Mouse (Mus musculus) cerebellum, adult 18-20 months (tissue): Measurements from ENCODE around the gene Slc35c1.
A peak's percentile ranks its signal among the peaks of the same experiment; 100 is the strongest.

ENCODE experiments used
- DNase-seq, 2 experiments: peaks; one replicate each; pipeline ENCODE4 v3.0.0; 2021

Gene Slc35c1

DNA sequence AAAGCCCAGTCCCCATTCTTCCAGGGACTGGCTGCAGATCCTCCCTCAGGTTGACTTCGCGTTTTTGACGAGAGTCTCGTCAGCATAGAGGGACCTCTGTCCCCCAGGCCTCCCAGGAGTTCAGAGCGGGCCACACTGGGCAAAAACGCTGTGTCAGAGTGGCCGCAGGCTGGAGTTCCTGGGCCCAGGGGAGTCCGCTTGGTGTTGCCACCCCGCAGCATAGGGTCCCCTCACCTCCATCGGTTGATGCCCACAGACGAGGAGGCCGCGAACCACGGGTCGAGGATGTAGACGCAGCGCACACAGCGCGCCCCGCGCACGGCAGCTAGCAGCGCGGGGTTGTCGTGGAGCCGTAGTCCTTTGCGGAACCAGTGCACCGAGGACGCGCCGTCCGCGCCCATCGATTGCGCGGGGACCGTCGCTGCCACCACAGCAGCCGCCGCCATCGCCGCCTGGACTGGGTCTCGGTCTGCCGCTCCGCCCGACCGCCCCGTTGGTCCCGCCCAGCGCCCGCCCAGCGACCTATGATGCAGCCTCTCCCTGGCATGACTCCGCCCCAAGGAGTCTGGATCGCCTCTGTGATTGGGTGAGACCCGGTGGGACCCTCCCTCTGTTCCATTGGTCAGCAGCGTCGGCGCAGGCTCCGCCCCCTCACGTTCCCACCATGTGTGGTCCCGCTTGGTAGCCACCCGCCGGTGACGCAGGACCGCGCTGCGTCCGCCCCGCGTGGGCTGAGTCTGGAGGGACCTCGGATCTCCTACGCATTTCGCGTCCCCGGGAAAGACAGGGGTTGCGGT is 26.6 kb downstream of the Slc35c1 start, which contains the start of gene Cry2:
TSS of gene Cry2 (minus strand) at position 466 of the 797 bp plus-strand sequence.
- DNase-seq: peak; percentile 99

DNA sequence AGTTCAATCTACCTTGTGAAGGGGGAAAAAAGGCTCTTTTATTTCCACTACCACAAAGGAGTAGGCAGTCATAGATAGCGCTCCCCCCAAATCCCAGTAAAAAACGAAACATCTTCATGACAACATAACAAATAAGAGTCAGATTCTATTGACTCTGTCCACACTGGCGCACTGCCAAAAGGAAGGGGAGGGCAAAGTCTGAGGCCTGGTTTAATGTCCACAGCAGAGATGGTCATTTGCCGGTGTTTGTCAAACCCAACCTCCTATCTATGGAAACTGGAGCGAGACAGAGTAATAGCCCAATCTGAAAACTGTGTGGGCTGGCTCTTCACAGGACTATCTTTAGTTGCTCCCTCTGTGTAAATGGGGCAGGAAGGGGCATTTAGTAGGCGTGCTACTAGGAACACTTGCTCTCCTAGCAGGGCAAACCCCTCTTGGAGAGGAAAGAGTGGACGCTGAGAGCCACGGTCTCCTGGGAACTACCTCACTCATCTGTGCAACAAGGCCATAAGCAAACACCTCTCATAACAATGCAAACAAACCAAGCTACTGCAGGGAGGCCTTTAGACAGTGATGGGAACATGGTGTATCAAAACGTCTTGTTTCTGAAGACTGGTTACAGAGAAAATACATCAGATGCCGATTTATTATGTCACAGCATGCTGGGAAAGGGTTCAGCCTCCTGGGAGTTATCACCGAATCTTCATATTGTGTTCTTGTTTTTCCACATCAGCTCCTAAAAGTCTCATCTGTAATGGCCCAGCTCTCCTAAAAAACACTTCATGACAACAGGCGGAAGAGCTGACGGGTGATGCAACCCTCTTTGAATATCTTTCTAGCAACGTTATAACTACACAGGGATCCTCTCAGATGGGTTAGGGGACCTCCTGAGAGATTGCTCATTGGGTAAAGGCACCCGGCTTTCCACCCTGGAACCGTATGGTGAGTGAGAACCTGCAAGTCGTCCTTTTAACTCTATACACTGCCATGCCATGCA is 27.7 kb downstream of the Slc35c1 start:
- peak; percentile 68 to 72 for DNase-seq

DNA sequence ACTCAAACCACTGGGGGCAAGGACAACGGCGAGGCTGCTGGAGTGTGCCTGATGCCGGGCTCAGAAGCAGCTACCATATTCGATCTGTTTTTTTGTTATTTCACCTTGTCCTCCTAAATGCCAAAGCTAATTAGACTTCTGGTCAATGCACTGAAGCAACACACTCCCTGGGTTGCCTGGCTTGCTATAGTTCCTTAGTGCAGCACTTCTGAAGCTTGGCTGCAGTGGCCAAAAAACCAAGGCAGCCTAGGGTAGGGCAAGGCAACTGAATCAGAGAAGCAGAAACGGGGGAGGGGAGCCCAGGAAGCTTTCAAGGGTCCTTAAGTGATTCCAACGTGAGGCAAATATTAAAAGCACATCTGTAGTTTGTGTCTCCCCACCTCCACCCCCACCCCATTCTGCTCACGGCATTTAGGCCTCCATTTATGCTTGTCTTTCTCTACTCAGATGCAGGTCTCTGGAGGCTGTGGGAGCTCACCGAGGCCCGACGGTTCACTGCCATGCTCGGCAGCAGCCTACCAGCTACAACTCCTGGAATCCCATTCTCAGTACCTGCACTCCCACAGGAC is 28.6 kb downstream of the Slc35c1 start:
- peak in 1 of 2 experiments; percentile 44 for DNase-seq

DNA sequence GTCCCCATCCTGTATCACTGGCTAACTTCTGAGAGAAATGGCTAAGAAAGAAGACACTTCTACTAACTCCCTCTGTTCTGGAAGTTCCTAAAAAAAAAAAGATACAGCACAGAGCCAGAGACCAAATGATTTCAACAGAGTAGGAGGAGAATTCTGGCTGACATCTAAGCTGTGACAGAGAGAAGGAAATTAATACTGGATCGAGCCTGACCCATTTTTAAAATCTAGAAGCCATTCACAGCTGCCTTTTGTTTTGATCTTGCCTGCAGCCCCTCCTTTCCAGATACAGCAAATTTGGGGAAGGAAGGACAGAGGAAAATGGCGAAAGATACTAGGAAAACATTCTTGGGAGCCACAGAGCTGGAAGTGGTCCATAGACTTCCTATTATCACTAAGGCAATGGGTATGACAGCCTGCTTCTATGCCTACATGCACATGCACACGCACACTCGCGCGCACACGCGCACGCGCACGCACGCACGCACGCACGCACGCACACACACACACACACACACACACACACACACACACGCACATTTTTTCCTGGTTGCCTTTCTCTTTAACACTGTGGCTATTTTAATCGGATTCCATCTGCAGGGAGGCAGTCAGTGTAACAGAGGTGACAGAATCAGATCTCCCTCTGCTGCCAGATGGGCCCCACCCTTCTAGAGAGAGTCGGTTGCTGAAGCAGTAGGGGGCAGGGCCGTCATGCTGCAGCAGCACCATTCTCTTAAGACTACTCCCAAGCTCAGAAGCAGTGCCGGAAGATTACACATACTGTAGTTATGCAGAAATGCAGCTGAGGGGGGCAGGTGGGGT is 29.4 kb downstream of the Slc35c1 start:
- DNase-seq: peak; percentile 70 to 73

DNA sequence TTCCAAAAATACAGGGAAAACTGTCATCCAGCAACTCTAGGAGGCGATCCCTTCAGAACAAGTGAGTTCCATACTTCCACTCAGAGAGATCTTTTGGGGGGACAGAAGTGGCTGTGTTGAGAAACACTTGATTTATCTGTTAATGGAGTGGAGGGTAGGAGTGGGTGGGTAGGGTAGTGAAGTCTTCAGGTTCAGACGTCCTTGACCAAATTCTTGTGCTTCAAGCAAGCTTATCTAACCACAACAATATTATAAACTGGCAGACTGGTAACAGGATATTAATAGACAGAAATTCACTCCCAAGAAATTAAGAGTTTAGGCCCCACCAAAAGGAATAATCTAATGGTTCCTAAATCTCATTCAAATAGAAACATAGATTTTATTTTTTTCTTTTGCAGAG is 30.2 kb downstream of the Slc35c1 start:
- no peak for DNase-seq

DNA sequence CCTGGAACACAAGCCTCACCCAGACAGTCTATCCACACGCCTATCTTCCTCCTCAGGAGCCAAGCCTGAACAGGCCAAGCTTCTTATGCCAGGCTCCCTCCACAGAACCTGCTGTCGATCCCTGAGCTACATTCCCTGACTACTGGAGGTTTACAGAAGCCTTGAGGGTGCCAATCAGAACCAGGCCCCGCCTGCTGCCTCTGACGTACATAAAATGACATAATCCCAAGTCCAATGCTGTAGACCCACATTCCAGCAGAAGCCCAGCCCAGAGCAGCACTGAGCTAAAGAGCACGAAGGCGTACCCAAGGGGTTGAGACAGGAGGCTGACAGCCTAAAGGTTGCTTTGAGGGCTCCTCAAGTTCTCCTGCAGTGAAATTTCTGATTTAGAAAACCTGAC is 32.5 kb downstream of the Slc35c1 start:
- DNase-seq: peak; percentile 90 to 95

DNA sequence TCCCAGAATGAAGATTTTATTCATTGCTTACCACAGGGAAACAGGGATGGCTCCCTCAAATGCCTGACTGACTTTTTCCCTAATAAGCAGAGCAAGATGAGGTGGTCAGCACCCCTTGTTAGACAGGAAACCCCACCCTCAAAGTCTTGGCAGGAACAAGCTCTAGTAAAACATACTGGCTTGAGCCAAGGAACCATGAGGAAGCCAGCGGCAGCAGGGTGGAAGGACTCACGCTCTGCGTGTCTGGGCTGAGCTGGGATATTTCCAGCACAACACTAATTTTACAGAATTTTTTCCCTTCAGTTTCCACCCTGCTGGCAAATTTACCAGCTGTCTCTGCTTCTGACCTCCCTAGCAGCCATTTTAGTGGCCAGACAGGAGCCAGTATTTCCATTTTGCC is 33.9 kb downstream of the Slc35c1 start:
- DNase-seq: peak in 1 of 2 experiments; percentile 32

DNA sequence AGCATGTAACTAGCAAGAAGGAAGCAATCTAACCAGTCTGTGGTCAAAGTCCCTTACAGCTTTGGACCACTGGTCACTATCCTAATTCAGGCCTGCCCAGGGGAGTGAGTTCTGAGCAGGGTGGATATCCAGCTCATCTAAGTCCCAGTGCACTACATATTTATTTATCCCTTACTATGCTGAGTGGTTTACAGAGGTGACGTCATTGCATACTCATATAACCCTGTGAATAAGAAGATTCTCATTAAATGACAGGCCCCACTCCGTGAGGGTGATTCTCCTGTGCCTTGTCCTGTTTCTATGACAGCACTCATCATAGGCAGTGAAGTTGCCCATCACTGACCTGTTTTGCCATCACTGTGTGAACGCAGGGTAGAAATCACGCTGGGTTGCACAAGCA is 35.0 kb downstream of the Slc35c1 start:
- DNase-seq: no peak

DNA sequence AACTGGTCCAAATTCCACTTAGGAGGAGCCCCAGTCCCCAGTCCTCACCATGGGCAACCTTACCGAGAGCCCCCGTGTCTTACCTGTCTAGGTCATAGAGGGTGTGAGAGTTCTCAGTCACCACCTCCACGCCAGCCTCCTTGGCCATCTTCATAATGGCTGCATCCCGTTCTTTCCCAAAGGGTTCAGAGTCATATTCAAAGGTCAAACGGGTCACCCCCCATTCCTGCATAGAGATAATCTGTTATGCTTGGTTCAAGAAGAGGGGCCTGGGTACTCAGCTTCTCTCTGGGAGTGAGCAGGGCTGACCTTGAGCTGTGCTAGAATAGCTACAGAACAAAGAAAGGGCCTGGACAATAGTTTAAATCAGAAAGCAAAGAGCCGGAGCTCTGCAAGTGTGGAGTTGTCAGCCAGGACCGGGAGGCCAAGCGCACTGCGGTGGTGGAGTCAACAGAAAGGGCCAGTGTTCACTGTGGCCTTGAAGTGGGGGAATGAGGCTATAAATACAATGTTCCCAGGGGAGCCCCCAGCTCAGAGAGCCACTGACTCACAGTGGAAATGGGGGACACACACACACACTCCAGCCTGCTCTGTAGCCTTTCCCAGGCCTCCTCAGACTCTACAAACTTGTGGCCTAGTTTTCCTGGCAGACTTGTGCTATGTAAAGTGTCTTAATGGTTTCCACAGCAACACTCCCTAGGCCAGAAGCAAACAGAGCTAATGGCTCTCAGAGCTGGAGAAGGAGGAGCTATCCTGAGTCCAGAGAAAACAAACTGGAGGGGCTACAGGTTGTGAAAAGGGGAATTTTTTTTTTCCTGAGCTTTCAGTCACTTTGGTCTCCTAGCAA is 35.7 kb downstream of the Slc35c1 start:
- peak in 1 of 2 experiments; percentile 32 for DNase-seq

DNA sequence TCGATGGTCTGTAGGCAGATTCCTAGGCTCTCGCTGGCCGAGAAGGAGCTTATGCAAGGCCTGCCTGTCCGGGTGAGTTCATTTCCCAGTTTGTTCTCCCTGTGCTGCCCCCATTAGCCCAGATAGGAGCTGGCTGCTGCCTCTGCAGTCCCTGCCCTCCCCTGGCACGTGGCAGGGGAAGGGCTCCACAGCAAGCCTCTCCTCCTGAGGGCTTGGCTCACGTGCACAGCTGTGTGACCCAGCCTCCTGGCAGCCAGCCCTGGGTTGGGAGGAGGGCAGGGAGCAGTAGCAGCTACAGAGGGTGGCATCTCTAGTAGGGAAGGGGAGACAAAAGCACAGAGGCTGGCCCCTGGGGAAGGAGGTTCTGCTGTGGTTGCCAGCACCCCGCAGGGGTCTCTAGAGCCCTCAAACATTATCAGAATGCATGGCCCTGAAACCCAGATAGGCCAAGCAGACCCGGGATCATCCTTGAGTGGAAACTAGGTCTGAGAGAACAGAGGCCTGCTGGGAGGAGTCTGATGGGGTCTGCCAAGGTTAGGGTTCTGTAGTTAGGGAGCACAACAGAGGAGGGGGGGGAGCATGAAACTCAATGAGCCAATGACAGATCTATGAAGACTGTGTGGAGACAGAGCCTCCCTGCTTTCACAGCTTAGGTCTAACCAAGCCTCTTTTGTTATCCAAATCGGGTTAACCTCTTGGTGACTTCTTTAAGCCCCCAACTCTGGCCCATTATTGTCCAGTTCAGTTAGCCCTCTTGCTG is 36.5 kb downstream of the Slc35c1 start:
- DNase-seq: peak; percentile 80 to 86

DNA sequence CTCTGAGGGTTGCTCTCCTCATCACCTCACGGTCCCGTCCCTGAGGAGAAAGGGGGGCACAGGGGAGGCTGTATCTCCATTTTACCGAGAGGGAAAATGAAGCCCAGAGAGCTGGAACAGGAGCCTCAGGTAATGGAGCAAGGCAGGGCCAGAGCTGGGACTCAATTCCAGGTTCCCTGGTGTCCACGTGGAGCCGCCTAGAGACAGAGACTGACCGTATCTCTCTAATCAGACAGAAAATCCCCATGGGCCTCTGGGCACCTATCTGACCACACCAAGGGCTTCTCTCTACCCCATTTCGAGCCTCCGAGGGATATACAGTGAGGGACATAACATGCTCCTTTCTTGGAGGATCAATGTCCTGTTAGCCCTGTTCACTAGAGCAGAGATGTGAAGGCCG is 37.2 kb downstream of the Slc35c1 start:
- peak in 1 of 2 experiments; percentile 49 for DNase-seq

DNA sequence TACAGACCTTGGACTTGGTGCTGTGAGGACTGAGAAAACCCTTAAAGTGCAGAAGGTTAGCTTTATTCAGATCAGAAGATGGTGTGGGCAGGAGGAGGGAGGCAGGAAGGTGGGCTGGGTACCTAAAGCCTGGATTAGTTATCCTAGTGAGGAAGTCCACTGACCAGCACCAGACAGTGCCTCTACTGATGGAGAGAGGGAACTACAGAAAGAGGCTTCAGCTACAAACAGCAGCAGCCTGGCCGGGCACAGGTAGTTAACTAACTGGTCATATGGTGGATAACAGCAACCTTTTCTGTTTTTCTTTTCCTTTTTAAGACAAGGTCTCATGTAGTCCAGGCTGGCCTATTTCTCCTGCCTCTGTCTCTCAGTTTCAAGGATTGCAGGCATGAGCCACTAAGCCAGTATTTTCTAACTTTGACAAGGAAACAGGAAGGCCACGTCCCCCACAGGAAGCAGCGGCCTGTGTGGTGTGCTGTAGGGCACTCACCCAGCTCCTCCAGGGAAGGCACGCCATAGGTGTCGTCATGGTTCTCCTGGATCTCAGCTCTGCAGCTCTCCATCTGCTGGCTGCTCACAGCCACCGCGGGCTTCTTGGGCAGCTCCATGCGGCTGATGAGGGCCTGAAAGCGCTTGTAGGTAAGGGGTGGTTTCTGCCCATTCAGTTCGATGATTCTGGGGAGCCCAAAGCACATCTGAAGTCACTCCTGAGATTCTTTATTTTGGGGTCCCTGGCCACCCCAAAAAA is 37.8 kb downstream of the Slc35c1 start:
- peak; percentile 66 to 72 for DNase-seq

DNA sequence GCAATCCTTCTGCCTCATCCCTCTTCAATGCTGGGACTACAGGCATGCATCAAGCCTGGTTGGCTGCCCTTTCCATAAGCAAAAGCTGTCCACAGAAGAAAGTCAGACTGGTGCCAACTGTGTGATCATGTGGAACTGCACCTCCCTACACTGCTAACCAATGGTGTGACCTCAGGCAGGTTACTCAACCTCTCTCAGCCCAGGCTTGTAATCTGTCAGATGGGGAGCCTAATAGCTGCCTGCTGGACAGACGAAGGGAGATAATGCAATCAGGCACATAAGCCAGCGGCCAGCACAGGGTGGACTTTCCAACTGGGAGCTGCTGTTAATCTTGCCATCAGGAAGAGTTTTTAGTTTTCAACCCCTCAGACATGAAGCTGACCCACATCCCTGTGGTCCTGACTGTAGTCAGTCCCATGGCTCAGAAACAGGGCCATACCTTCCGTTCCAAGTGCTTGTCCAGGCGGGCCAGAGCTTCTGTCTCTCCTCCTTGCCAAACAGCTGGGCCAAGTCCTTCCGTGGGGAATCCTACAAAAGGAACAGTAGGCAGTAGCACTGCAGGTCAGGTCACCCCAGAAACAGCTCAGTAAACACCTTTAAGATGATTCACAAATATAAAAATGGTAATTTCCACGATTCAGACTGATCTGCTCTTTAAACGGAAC is 38.5 kb downstream of the Slc35c1 start:
- DNase-seq: peak in 1 of 2 experiments; percentile 30

DNA sequence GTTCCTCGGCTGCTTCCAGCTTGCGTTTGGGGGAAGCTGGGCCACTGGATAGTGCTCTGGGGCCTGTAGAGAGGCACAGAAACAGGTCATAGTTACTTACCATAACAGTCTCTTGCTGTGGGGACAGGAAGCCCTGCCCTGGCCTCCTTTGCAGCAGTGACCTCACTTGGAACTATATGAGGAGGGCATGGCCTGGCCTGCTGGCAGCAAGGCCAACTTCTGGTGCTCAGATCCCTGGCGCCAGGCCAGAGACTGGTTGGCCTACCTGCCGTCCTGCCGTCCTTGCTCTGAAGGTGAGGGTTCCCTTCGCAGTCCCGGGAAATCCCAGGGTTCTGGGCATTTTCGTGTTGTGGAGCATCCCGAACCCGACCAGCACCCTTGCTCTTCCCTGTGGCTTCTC is 48.6 kb downstream of the Slc35c1 start:
- DNase-seq: peak; percentile 81 to 83

DNA sequence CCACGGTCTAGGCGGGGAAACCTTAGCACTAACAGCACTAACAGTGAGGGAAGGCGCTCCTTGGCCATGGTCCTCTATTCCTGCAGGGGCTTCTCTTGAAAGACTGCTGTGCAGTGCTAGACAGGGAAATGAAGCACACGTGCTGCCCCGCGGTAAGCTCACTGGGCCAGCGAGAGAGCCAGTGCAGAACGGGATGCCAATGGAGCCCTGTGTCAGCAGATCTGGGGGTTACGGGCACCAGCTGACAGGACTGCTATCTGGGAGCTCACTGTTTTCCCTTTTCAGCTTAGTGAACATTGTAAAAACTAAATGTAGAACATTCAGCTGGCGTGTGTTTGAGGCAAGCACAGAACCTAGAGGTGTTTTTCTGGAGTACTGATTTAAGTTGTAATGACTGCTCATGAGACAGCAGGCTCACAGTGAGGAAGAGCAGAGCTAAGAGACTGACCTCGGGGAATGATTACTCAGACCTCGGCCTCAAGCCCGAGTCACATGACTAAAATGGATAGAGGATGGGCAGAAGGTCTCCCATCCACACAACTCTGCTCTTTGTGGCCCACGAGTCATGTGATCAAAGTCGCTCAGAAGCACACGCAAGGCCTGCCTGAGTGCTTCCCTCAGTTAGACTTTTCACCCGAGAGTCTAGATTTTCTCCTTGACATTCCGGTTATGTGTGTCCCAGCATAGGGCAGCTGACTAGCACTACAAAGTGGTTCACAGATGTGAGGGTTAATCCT is 51.9 kb downstream of the Slc35c1 start:
- DNase-seq: no peak

DNA sequence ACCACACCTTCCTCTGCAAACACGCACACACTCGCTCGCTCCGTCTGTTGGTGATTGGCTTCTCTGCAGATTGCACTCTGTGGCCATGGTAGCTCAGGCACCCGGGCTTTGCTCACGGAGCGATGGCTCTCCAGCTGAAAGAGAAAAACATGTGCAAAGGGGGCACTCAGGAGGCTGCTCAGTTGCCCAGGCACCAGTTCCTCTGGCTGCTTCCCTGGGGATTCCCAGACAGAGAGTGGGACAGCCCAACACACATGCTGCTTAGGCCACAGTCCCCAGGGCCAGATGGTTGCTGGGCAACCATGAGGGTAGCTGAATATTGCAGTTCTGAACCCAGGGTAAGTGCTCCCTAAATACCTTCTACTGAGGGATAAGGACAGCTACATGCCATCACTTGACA is 54.7 kb downstream of the Slc35c1 start:
- no peak for DNase-seq

DNA sequence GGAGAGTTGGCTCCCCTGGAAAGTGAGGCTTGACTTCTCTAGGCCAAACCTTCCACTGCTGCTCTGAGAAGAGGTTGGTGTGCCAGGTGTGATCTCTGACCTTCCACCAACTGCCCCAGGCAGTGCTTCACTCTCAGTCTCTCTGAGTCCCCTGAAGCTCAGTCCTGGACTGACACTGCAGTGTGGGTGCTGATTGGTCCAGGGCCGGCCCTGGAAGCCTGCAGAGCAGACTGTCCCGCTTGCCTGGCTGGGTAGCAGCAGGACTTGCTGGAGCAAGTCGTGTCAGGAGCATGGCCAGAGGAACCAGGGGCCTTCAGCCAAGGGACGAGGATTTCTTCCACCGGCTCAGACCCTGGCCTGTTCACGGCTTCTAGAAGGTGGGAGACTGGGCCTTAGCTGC is 55.6 kb downstream of the Slc35c1 start:
- DNase-seq: no peak

DNA sequence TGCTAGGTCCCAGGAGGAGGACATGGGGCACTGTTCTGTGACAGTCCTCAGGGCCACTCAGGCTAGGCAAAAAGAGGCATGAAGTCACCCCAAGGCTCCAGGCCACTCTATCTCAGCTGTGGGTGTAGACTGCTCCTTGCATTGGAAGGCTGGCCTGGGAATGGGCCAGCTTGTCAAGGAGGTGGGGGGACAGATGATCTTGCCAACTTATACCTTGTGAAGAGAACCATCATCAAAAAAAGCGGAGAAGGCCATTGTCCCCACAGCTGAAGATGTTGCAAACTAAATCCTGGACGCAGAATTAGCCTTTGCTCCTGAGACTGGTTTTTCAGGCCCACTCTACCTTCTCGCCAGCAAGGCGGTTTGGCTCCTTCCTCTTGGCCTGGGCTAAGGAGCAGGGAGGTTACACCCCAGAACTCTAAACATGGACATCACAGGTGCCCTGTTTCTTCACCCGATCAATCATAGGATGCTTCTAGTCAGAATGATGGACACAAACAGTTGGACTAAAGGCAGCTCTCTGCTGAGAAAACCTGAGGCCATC is 56.5 kb downstream of the Slc35c1 start:
- no peak for DNase-seq
